Mouse (Mus musculus) MEL-GATA-1-ER (cell line): Measurements from ENCODE around the gene Triobp.
A peak's percentile ranks its signal among the peaks of the same experiment; 100 is the strongest.

Source experiments
- DNase-seq: peaks from one replicate; pipeline ENCODE4 v3.0.0-alpha.2; 2012; ENCODE audit warnings: low read depth; ENCODE audit errors: extremely low read depth

Triobp gene

DNA sequence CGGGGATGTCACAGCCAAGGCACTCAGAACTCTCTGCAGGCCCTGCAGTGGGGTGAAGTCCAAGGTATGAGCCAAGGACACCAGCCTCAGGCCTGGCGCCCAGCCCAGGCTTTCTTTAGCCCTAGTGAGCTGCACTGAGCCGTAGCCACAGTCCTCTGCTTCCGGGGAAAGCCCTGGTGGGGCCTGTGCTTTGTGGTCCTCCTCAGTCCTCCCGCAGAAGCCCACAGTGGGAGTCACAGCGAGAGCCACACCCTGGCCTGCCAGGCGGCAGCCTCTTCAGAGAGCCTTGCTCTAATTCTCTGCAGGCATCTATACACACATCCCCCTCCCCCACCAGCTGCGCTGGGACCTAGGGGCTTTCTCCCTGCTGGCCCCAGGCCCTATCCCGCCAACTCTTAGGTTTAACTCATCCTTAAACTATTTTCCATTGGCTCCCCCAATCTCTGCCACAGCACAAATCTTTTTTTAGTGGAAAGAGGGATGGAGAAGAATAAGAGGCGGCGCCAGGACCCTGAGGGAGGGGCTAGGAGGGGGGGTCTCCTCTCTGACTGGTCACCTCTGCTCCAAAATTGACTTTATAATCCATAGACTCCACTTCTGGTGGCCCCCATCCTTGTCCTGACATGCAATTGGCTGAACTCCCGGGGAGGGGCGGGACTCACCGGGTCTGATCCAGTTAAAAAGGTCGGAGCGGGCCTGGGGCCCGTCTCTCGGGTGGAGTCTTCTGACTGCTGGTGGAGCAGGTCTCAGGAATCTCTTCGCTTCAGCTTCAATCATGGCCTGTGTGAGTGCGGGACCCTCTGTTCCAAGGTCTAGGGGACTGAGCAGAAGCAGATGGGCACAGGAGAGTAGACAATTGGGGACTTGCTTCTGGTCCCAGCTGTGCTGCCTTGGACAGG lies 21.3 kb upstream of the Triobp start, which contains the start of gene Lgals1:
Gene Lgals1 (plus strand): TSS at position 705 of the 899 bp plus-strand sequence.
- peak; percentile 81 for DNase-seq

GRCm38 (mm10) chr15:78927021-78927787 lies 20.3 kb upstream of the Triobp start:
- DNase-seq = no peak

GRCm38 (mm10) chr15:78927788-78928457 lies 19.6 kb upstream of the Triobp start:
- peak; percentile 91 for DNase-seq

DNA sequence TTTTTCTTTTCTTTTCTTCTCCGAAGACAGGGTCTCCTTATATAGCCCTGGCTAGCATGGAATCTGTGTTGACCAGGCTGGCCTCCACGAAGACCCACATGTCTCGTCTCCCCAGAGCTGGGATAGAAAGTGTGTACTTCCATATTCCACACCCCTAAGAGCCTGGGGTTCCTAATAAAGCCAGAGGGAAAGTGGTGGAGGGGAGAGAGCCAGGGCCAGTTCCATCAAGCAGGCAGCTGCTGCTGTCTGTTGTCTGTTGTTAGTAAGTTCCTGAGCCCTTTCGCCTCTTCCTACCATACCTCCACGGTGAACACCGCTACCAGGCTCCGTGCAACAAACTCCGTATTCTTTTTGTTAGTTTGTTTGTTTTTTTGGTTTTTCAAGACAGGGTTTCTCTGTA lies 19.0 kb upstream of the Triobp start:
- no peak for DNase-seq

GRCm38 (mm10) chr15:78930192-78930706 lies 17.3 kb upstream of the Triobp start:
- DNase-seq = no peak

DNA sequence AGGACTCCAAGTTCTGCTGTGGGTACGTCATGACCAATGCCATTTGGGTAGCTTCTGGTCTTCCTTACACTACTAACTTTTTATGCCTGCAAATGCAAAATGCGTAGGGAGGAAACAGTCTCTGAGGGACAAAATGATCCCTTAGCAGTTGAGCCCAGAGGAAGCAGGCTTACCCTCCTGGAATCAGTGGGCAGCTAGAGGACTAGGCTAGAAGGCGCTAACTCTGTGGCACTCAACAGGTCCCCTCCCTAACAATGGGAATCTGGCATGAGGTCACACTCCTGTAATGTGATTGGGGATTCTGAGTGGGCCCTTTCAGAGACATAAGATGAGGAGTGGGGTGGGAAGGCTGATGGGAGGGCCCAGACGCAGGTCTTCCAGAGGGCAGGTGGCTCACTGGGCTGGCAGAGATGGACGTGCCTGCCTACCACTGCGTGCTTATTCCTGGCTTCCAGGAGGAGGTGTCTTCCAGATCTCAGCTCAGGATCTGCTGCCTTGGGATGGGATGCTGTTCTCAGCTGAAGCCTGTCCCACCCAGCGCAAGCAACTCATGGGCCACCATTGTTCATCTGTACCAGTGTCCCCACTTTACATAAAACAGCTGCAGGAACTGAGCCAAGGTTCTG lies 16.6 kb upstream of the Triobp start:
- no peak for DNase-seq

DNA sequence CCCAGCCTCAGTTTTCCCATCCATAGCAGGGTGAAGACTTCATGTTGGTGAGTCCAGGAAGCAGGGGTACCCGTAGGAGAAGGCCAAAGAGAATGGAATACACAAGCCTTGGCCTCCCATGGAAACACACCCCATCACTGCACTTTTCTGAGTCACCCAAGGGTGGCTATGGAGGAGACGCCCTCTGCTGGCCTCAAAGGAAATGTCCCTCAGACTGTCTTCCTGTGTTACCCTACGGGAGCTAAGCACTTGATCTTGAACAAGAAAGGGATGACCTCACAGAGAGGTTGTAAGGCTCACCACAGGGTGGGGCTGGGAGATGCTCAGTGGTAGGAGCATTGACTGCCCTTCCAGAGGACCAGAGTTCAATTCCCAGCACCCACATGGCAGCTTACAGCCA lies 15.9 kb upstream of the Triobp start:
- DNase-seq = peak; percentile 85

- peak; percentile 84 for DNase-seq
Observed at GRCm38 (mm10) chr15:78934784-78935320, 12.7 kb upstream of the Triobp start, which contains the start of gene Nol12. Gene Nol12, plus strand, starts transcription at chr15:78934933.

GRCm38 (mm10) chr15:78936403-78936802 lies 11.1 kb upstream of the Triobp start:
- DNase-seq = no peak

- DNase-seq = no peak
Observed at GRCm38 (mm10) chr15:78937311-78937710, 10.2 kb upstream of the Triobp start.

- no peak for DNase-seq
Observed at GRCm38 (mm10) chr15:78937963-78938362, 9.6 kb upstream of the Triobp start.

- DNase-seq = no peak
Observed at GRCm38 (mm10) chr15:78940325-78940724, 7.2 kb upstream of the Triobp start.

- DNase-seq = no peak
Observed at GRCm38 (mm10) chr15:78942663-78943062, 4.9 kb upstream of the Triobp start.

DNA sequence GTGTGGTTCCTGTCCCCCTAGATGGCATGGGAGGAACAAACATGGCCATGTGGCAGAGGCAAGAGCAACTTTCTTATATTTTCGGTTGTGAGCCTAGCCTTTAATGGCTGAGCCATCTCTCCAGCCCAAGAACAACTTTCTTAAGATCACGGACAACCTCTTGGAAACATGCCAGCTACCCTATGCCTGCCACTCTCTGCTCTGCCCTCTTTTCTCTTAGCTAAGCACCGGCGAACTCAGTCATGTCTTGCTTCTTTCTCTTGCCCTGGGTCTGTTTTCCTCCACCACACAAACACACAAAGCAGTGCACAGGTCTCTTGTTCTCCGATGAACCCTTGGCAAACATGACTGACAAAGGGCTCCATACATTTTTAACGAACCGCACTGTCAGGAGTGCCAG lies 1.3 kb upstream of the Triobp start:
- DNase-seq = peak; percentile 37

GRCm38 (mm10) chr15:78948152-78948725 lies 715 bp downstream of the Triobp start:
- no peak for DNase-seq

DNA sequence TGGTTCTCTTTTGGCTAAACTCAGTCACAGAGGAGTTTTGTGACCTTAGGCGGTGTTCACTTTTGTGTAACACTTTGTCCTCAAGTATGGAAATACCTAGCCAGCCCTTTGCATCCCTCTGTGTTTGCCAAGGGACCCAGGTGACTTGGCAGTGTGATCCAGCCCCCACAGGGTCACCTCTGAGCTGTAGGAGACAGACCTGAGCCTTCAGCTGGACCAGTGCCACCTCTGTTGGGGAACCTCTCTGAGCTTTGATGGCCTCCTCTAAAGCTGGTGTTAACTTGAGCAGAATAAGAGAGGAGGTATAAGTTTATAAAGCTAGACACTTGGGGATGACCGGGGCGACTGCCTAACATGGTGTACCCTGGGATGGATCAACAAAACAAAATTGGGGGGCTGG lies 1.4 kb downstream of the Triobp start:
- no peak for DNase-seq

DNA sequence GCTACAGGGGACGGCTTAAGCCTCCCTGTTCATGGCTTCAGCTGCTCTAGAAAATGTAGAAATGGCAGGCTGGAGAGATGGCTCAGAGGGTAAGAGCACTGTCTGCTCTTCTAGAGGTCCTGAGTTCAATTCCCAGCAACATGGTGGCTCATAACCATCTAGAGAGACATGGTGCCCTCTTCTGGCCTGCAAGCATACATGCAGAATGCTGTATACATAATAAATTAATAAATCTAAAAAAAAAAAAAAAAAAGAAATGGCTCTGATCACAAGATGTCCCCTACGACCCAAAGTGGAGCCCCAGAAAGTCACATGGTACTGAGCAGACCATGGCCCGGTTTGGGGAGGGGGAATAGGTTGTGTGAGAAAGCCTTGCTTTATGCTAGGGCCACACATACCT lies 8.1 kb downstream of the Triobp start:
- DNase-seq = no peak

DNA sequence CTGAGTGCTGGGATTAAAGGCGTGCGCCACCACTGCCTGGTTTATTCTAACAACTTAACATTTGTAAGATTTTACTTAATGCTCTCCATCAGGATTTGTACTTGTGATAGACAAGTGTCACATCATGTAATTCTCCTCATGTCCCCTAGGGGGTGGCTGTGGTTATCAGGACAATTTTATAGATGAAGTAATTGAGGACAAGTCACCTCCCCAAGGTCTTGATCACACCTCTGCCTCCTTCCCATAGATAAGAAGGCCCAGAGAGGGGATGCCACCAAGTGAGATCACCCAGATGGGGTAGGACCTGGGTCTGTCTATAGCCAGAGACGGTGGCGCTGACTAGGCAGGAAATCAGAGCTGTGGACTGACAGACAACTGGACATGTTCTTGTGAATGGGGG lies 8.8 kb downstream of the Triobp start:
- DNase-seq = peak; percentile 31

DNA sequence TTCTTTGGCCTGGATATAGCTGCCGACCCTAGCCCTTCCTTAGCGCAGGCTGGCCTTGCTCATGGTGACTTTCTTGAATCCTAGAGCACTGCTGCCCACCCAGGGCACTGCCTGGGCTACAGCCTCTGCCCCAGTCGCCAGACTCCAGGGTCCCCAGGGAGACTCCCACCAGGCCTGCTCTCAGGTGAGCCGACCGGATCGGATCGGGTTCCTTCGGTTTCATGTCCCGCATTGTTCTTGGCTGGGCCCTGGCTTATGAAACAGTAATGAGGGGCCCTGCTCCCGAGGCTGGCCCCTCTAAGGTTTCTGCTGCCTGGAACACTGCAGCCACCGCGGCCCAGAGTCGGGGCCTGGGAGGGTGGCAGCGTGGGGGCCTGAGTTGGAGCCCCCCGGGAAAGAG lies 9.5 kb downstream of the Triobp start:
- no peak for DNase-seq

DNA sequence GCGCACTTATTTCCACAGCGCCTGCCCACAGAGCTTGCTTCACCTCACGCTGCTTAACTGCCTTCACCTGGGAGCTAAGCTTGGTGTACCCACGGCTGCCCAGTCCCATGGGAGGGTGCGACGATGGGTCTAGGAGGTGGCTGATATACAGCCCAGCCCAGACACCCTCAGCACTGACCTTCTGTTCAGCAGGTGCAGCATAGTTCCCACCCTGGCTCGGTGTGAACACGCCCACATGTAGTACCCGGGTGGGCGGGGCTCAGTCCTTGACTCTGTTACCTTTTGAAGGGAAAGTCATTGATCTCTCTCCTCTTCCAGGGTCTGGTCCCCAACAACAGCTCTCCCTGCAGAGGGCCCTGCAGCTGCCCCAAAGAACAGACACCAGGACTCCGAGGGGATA lies 12.0 kb downstream of the Triobp start:
- DNase-seq = no peak
